Mouse (Mus musculus) left cerebral cortex, postnatal 10 days (tissue): Measurements from ENCODE around the gene Ranbp9. TPM values are rescaled to one million over a fixed set of nuclear protein-coding genes. Genes with fewer than 3 reads are reported as not detected.

Experiments used
- DNase-seq, 2 experiments: peaks; one replicate each; pipeline ENCODE4 v3.0.0; 2021 to 2022; ENCODE audit warnings: low spot score in 2 of 2, mixed read lengths in 1 of 2; ENCODE audit errors: extremely low spot score in 1 of 2
- intact Hi-C: fragments of 180-260 bp; cut with DNase I; formaldehyde crosslinking; loops from one replicate; pipeline ENCODE4 v1.15.1; 2025
- total RNA-seq, 2 experiments: library from RNA; stranded (reverse); gene quantifications; 2 replicates each; pipeline ENCODE4 v1.2.3; 2021

The Ranbp9 gene
- total RNA-seq, 2 experiments from 2014 or later, result 75.6 to 75.7 TPM

DNA sequence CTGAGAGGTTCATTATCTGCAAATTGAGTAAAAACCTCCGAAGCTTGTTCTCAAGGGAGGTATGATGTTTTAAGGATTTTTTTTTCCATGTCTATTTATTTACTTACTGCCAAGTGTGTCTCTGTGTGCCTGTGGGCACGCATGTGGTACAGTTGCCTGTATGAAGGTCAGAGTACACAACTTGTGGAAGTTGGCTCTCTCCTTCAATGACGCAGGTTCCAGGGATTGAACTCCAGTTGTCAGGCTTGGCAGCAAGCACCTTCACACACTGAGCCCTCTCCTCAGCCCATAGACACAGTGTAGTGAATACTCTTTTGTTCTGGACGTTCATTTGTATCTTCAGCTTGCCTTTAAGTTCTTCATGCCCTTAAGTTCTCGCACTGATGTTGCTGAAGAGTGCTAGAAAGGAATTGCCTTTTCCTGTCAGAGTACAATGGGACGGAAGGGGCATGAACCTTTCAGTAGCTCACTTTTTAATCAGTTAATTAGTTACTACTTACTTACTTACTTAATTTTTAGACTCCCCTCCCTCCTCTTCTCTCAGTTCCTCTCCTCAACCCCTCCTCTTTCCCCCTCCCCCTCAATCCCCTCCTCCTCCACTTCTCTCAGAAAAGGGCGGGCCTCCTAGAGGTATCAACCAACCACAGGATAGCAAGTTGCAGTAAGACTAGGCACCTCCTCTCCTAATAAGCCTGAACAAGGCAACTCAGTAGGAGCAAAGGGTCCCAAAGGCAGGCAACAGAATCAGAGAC is 18.8 kb upstream of the Ranbp9 start:
- no peak for DNase-seq
- intact Hi-C loops, result no loop called here

- DNase-seq, result peak in 1 of 2 experiments; percentile 54
- intact Hi-C loops, result no loop called here
Measured at GRCm38 (mm10) chr13:43498849-43499248, 17.8 kb upstream of the Ranbp9 start.

DNA sequence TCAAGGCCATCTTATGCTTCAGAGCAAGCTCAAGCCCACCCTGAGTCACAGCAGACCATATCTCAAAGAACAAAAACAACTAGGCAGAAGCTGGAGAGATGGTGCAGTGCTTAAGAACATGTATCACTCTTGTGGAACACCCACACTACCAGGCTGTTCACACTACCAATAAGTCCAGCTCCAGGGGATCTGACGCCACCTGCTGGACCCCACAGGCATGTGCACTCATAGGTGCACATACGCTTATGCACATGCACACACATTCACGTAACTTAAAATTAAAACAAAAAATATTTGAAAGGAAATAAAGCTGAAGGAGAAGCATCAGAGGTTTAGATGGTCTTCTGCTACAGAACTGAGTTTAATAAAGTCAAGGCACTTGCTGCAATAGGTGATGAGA is 16.7 kb upstream of the Ranbp9 start:
- no peak for DNase-seq
- intact Hi-C loops, result no loop called here

DNA sequence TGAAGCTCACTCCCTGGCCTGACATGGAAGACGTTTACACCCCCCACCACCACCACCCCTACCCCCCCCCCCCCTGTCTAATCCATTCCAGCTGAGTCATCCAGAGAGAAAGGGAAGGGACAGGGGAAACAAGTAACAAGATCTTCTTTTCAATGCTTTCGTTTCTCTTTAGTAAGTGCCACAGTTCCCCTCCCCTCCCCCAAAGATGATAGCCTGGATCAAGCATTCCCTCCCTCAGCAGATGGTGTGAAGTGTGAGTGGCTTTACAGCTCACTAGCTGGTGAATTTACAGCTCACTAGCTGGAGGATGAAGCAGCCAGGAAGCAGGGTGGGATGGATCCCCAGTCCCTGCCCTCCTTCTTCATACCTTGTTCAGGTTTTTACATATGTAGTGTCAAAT is 15.6 kb upstream of the Ranbp9 start:
- no peak for DNase-seq
- intact Hi-C loops, result no loop called here

- intact Hi-C loops, result no loop called here
- no peak for DNase-seq
Measured at GRCm38 (mm10) chr13:43495645-43496044, 14.6 kb upstream of the Ranbp9 start.

- intact Hi-C loops, result no loop called here
- DNase-seq, result no peak
Measured at GRCm38 (mm10) chr13:43493725-43494124, 12.6 kb upstream of the Ranbp9 start.

DNA sequence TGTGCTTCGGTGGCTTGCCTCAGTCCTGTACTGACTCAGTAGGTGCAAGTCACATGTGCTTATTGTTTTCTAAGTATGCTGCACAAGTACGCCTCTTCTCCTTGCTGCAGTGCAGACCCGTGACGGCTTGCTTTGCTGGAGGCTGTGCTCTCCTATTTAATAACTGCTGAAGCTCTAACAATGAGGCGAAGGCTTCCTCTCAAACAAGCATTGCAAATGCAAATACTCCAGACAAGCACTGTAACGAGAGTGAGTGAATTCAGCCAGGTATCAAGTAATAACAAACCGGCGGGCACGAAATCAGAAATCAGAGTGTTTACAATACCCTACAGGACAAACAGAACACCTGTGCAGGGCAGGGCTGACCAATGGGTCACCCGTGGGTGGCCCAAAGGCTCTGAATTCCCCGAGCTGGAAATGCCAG is 12.0 kb upstream of the Ranbp9 start:
- DNase-seq, result no peak
- intact Hi-C loops, result no loop called here

- intact Hi-C loops, result no loop called here
- DNase-seq, result no peak
Measured at GRCm38 (mm10) chr13:43486501-43487213, 5.6 kb upstream of the Ranbp9 start.

DNA sequence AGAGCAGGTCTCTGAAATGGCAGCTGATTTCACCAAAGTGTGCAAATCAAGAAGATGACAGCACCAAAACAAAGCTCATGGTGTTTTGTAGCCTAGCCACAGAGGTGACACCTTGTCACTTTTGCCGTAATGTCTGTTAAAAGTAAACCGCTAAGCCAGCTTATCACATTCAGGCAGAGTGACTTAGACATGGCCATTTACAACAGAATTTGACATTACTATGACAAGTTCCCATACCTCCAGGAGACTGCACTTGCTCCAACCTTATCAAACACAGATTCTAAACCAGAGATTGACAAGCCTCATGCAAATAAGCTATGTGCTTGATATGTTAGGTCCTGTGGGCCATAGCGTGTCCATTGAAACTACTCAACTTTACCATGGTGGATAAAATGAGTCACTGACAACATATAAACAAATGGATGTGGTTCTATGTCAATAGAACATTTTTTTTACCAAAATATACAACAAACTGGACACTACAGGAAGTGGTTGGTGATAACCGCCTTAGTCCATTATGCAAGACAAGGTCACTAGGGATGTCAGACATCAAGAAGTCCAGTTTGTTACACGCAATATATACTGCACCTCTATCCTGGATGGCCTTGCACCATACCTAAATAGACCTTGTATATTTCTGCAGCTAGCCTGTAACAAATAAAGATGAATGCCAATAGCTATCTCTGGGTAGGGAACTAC is 4.3 kb upstream of the Ranbp9 start:
- no peak for DNase-seq
- intact Hi-C loops, result no loop called here

- intact Hi-C loops, result loop anchor here (5.0 kb wide), 1 partner anchor 50 kb away; no protein-coding TSS in a partner anchor
- no peak for DNase-seq
Measured at GRCm38 (mm10) chr13:43482782-43483181, 1.7 kb upstream of the Ranbp9 start.

DNA sequence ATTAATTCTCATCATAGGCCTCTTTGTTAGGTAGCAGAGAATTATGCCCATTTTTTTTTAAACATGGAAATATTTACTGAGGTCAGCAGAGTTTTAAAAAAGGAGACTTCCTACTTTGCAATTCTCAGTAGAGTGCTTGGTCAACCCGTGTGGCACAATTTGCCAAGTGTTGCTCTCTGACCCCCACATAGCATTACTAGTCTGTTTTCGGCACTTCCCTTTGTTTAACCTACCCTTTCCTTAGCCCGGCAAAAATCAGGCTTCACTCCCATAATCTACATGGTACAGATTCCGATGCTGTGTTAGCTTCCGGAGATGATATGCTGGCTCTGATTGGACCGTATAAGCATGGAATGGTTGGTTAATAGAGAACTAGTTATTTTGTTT is 770 bp upstream of the Ranbp9 start:
- intact Hi-C loops, result loop anchor here (5.0 kb wide), 1 partner anchor 50 kb away; no protein-coding TSS in a partner anchor

GRCm38 (mm10) chr13:43480595-43480956 is 506 bp downstream of the Ranbp9 start:
- DNase-seq, result no peak
- intact Hi-C loops, result loop anchor here (5.0 kb wide), 1 partner anchor 52 kb away; no protein-coding TSS in a partner anchor

More for the DNA sequence above, 770 bp upstream of the Ranbp9 start:
- DNase-seq, result no peak

DNA sequence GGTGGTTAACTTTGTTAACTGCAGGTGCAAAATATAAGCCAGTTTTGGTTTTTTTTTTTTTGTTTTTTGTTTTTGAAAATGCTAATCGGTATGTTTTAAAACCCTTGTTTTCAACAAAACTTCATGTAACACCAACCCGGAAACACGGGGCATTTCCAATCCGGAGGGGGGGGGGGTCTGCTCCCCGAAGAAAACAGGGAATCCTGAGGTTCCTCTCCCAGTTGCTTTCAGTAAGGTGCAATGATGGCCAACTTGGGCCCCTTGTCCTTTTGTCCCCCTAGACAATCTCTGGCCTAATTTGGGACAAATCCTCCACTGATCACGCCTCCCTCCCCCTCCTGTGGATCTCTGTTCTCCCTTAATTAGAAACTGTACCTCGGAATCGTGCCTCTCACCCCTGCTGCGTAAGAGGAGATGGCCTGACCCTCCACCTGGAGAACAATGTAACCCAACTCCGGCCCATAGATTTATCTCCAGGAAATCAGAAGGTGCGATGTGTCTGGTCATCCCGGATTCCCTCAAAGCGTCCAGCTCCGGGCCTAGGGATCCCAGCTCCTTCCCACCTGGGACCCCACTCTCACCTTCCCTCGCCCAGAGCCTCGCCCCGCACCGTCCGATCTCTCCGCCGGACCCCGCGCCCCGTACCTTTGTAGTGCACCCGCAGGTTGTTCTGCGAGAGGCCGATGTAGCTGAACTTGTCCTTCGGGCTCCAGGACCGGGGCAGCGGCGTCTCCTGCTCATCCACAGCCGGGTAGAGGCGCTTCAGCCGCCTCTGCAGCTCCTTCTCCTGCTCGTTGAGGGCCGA is 1.1 kb downstream of the Ranbp9 start:
- intact Hi-C loops, result loop anchor here (5.0 kb wide), 1 partner anchor 52 kb away; no protein-coding TSS in a partner anchor
- peak in 1 of 2 experiments; percentile 56 for DNase-seq

- intact Hi-C loops, result no loop called here
- DNase-seq, result no peak
Measured at GRCm38 (mm10) chr13:43479024-43479705, 1.9 kb downstream of the Ranbp9 start.

GRCm38 (mm10) chr13:43478586-43478985 is 2.5 kb downstream of the Ranbp9 start:
- intact Hi-C loops, result no loop called here
- DNase-seq, result no peak

- intact Hi-C loops, result no loop called here
- DNase-seq, result no peak
Measured at GRCm38 (mm10) chr13:43477098-43477697, 3.9 kb downstream of the Ranbp9 start.

DNA sequence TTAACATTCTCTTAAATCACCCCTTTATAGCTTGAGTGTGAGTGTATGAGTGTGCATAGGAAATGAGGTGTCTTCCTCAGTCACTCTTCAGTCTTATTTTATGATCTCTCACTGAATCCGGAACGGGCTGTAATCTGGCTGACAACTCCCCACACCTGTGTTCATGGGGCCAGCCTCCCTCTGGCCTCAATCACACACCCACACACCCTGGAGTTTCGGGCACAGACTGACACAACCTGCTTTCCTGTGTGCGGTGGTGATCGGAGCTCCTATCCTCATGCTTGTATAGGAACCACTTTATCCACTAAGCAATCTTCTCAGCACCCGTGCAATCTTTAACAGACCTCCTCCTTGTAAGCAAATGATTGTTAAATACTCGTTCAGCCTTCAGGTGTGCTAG is 4.9 kb downstream of the Ranbp9 start:
- no peak for DNase-seq
- intact Hi-C loops, result no loop called here

- DNase-seq, result no peak
- intact Hi-C loops, result no loop called here
Measured at GRCm38 (mm10) chr13:43474722-43475121, 6.4 kb downstream of the Ranbp9 start.
